Mouse (Mus musculus): ENCODE results near the gene Uroc1.

GRCm38 (mm10) chr6:90320429-90320828 lies 12.7 kb upstream of the Uroc1 start:
- TF ChIP-seq USF1 (IDR thresholded peaks at IDR 0.05; ENCODE audit: low read depth): no peak
- TF ChIP-seq MAX (IDR thresholded peaks at IDR 0.05): no peak
